Mouse (Mus musculus): ENCODE results near the gene Lpin2. TPM values are rescaled to one million over a fixed set of nuclear protein-coding genes. Genes with fewer than 3 reads are reported as not detected.
A peak's percentile ranks its signal among the peaks of the same experiment; 100 is the strongest.

Gene Lpin2
- total and polyA plus RNA-seq, 3 experiments: 22.4 to 32.1 TPM; not detected in 1

DNA sequence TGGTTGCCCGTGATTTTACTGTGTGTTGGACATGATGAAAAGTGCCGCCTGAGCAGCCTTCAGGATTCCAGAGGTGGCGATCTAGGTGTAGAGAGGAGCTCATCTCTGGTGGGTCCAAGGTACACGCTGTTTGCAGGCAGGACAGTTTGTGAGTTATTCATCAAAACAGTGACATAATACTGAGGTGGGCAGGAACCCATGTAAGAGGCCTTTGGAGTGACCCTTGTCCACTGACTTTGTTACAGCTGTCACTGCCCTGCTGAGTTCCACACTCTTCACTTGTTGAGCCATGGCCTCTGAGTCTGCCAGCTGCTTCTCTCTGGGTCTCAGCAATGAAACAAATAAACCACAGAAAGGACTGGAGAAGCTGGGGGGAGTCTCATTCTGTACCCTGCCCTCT is 19.8 kb downstream of the Lpin2 start (continued):
- no peak for TF ChIP-seq HCFC1 (IDR thresholded peaks at IDR 0.05; ENCODE audit: low read depth, low read length)

DNA sequence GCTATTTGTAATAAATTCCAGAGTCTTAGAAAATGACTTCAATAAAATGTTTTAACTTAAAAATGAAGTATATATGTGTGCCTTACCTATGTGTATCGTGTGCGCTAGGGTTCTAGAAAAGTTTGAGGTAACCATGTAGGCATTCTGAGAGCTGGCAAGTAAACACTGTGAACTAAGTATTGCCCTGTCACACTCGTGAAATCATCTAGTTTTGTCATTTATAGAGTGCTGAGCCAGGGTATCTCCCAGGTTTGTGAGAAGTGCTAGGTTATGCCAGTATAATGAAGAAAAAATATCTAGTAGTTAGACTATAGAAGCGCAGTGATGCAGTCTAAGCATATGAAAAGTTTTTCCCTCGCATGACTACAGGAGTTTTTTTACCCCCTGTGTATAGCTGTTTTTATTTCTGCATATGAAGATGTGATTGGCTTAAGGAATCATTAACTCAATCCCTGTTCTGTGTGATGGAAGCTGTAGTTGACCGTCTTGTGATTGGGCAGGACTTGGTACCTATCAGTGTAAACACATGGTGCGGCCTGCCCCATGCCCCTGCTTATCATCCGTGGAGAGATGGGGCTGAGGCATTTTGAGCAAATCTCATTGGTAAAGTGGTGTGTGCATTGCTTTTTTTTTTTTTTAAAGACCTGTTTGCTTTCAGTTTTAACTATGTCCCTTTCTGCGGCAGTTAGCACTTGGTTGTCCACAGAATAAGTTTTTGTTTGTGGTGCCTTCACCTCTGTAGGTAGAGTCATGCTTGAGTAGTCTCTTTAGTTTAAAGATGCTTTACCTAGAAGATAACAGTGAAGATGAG is 21.8 kb downstream of the Lpin2 start:
- peak overlapping the region; percentile 41 to 45 for H3K4me3 ChIP-seq (ENCODE audit: control insufficient read depth in 1 of 2, insufficient read depth in 1 of 2, low read depth in 2 of 2, low read length in 2 of 2)
- peak overlapping the region; percentile 31 for H3K9ac ChIP-seq (ENCODE audit: control insufficient read depth, low read depth, low read length, poor library complexity, severe bottlenecking)
- peaks cover 43% of the 10 kb centered on the region for H3K79me2 ChIP-seq (ENCODE audit: control insufficient read depth, insufficient read depth, low read length, poor library complexity)
- H3K36me3 ChIP-seq (ENCODE audit: control insufficient read depth in 1 of 2, insufficient read depth in 2 of 2, low read length in 2 of 2): peaks cover 0 to 32% of the 10 kb centered on the region in 2 experiments; a peak in 3 of 4 replicates
- H3K4me1 ChIP-seq (ENCODE audit: control insufficient read depth in 1 of 2, insufficient read depth in 2 of 2, low read length in 2 of 2): peaks cover 12 to 15% of the 10 kb centered on the region in 2 experiments
- peak; percentile 75 for DNase-seq (ENCODE audit: low read depth, low spot score)
- no peaks in the 10 kb centered on the region for H3K9me3 ChIP-seq (replicated peaks; ENCODE audit: insufficient read depth, low read length)
- H3K27ac ChIP-seq (ENCODE audit: control insufficient read depth, low read depth, low read length): peak overlapping the region; percentile 15
- no peaks in the 10 kb centered on the region for H3K27me3 ChIP-seq (ENCODE audit: control insufficient read depth in 1 of 2, insufficient read depth in 2 of 2, low read length in 2 of 2)
- TF ChIP-seq UBTF (IDR thresholded peaks at IDR 0.05; ENCODE audit: borderline replicate concordance, insufficient read depth, low read depth, low read length): no peak
- peak; percentile 92 for TF ChIP-seq RCOR1 (IDR thresholded peaks at IDR 0.05; ENCODE audit: low read depth, low read length)
- TF ChIP-seq POLR2A (IDR thresholded peaks at IDR 0.05; ENCODE audit: control insufficient read depth in 1 of 2, insufficient read depth in 1 of 2, low read depth in 1 of 2, low read length in 2 of 2, poor library complexity in 1 of 2): no peak
- TF ChIP-seq USF1 (IDR thresholded peaks at IDR 0.05; ENCODE audit: low read depth, low read length): no peak
- 0 out of 2 replicates have a peak, but pooled peaks have one; percentile 35 for TF ChIP-seq HCFC1 (IDR thresholded peaks at IDR 0.05; ENCODE audit: low read depth, low read length)
- TF ChIP-seq ZKSCAN1 (IDR thresholded peaks at IDR 0.05; ENCODE audit: low read depth, low read length): no peak
- peak; percentile 96 for TF ChIP-seq ZNF384 (IDR thresholded peaks at IDR 0.05; ENCODE audit: low read depth, low read length)
- no peak for TF ChIP-seq BHLHE40 (IDR thresholded peaks at IDR 0.05; ENCODE audit: borderline replicate concordance, low read depth, low read length)
- TF ChIP-seq CHD1 (IDR thresholded peaks at IDR 0.05; ENCODE audit: low read depth, low read length): no peak
- TF ChIP-seq TBP (IDR thresholded peaks at IDR 0.05; ENCODE audit: low read depth, low read length): no peak
- TF ChIP-seq E2F4 (IDR thresholded peaks at IDR 0.05; ENCODE audit: borderline replicate concordance, low read depth, low read length): no peak
- no peak for TF ChIP-seq POLR2AphosphoS2 (IDR thresholded peaks at IDR 0.05; ENCODE audit: low read length)
- no peak for TF ChIP-seq POLR2AphosphoS5 (IDR thresholded peaks at IDR 0.05; ENCODE audit: borderline replicate concordance, low read depth, low read length)
- no peak for TF ChIP-seq RAD21 (IDR thresholded peaks at IDR 0.05; ENCODE audit: low read depth, low read length)
- TF ChIP-seq GATA1 (IDR thresholded peaks at IDR 0.05; ENCODE audit: low read depth, low read length): peak; percentile 79
- TF ChIP-seq SMC3 (IDR thresholded peaks at IDR 0.05; ENCODE audit: low read depth, low read length): no peak
- peak; percentile 81 for TF ChIP-seq MXI1 (IDR thresholded peaks at IDR 0.05; ENCODE audit: low read depth, low read length)
- no peak for TF ChIP-seq MYB (IDR thresholded peaks at IDR 0.05; ENCODE audit: low read depth, low read length)
- TF ChIP-seq ZMIZ1 (IDR thresholded peaks at IDR 0.05; ENCODE audit: low read depth, low read length): no peak
- no peak for TF ChIP-seq MYC (IDR thresholded peaks at IDR 0.05; ENCODE audit: low read depth, low read length)
- TF ChIP-seq TCF12 (IDR thresholded peaks at IDR 0.05; ENCODE audit: low read depth, low read length): peak; percentile 85
- TF ChIP-seq GABPA (IDR thresholded peaks at IDR 0.05; ENCODE audit: low read depth, low read length): no peak
- peak; percentile 58 to 79; a peak in 3 of 4 replicates for TF ChIP-seq EP300 (IDR thresholded peaks at IDR 0.05; ENCODE audit: low read depth in 1 of 2, low read length in 2 of 2)
- no peak for TF ChIP-seq MAFK (IDR thresholded peaks at IDR 0.05; ENCODE audit: borderline replicate concordance, low read depth, low read length)
- TF ChIP-seq ELF1 (IDR thresholded peaks at IDR 0.05; ENCODE audit: low read depth, low read length): no peak
- peak; percentile 62 for TF ChIP-seq MAX (IDR thresholded peaks at IDR 0.05; ENCODE audit: low read length)
- TF ChIP-seq ETS1 (IDR thresholded peaks at IDR 0.05; ENCODE audit: low read depth, low read length): peak; percentile 85
- no peak for TF ChIP-seq USF2 (IDR thresholded peaks at IDR 0.05; ENCODE audit: borderline replicate concordance in 1 of 2, insufficient read depth in 1 of 2, low read depth in 1 of 2, low read length in 2 of 2)
- TF ChIP-seq MEF2A (IDR thresholded peaks at IDR 0.05; ENCODE audit: extremely low read depth, insufficient replicate concordance, low read depth, low read length, poor library complexity, severe bottlenecking): no peak
- TF ChIP-seq TAL1 (IDR thresholded peaks at IDR 0.05; ENCODE audit: low read length): peak; percentile 84
- no peak for TF ChIP-seq KAT2A (conservative IDR thresholded peaks at IDR 0.05; ENCODE audit: low read depth, low read length)
- peak; percentile 79 for TF ChIP-seq SIN3A (IDR thresholded peaks at IDR 0.05; ENCODE audit: low read length)
- no peak for TF ChIP-seq CTCF (IDR thresholded peaks at IDR 0.05 in 2 of 3, conservative IDR thresholded peaks at IDR 0.05 in 1 of 3; ENCODE audit: control insufficient read depth in 1 of 3, insufficient read depth in 1 of 3, low read depth in 2 of 3, low read length in 3 of 3, poor library complexity in 1 of 3, severe bottlenecking in 1 of 3)
- TF ChIP-seq MAZ (IDR thresholded peaks at IDR 0.05; ENCODE audit: low read depth, low read length): no peak
